13 mouse cellular contexts compared by ENCODE assay signal in the genomic region with DNA sequence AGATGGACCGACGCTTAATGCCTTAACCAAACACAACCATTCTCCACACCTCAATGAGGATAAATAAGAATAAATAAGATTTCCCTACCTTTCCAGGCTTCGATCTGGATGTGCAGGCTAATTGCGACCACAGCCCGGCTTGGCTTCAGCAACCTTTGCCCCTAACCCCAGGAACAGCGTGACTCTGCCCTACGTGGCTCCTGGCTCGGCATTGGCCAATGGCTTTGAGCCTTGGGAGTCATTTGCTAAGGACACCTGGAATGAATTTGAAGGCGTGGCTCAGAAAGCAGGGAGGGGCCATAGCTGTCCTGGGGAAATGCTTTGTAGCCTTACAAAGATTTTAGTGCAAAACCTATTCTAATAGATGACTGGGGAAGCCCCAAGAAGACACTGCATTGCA. TPM values are rescaled to one million over a fixed set of nuclear protein-coding genes. Genes with fewer than 3 reads are reported as not detected.
DNase-seq lines count a peak whose midpoint lies in the region; ATAC-seq and TF ChIP-seq lines count a peak whose summit lies in the region.
"Had no signal": no experiment of that assay in that cellular context is flagged by ENCODE, and none has a peak within 500 bp of the region (broad histone marks: within the 10 kb centered on the region; RNA-seq: fewer than 3 reads in every experiment).

No protein-coding gene starts in this region.

- H3K9ac ChIP-seq in midbrain, postnatal 0 days (replicated peaks; ENCODE audit: low read length, poor library complexity, severe bottlenecking): no peak overlapping the region

- H3K27ac ChIP-seq in embryonic facial prominence, embryonic 10.5 days (replicated peaks): no peak overlapping the region
- peak overlapping the region; percentile 88 for H3K27ac ChIP-seq in kidney, adult 2 months (ENCODE audit: insufficient read depth, low read depth, low read length)
- H3K27ac ChIP-seq in limb, embryonic 10.5 days: no peak overlapping the region
- 0 out of 2 replicates have a peak overlapping the region, but pooled peaks have one; percentile 98 for H3K27ac ChIP-seq in small intestine, adult 2 months (ENCODE audit: insufficient read depth, low read depth, low read length)
- no peak overlapping the region for H3K27ac ChIP-seq in midbrain, postnatal 0 days (ENCODE audit: low read depth, low read length)
- H3K27ac ChIP-seq: macrophage had no signal

- H3K9me3 ChIP-seq in embryonic facial prominence, embryonic 10.5 days: no peaks in the 10 kb centered on the region
- no peaks in the 10 kb centered on the region for H3K9me3 ChIP-seq in limb, embryonic 10.5 days (replicated peaks)
- H3K9me3 ChIP-seq in midbrain, postnatal 0 days (ENCODE audit: low read length): no peaks in the 10 kb centered on the region

- DNase-seq in embryonic facial prominence, embryonic 10.5 days (ENCODE audit: low spot score): peak; percentile 60
- peak; percentile 93 for DNase-seq in kidney, adult 2 months
- DNase-seq in limb, embryonic 10.5 days (ENCODE audit: low spot score): peak; percentile 54
- no peak for DNase-seq in ovary, postnatal 36 days (ENCODE audit: low spot score)
- DNase-seq in midbrain, postnatal 0 days (ENCODE audit: low spot score): no peak
- DNase-seq in cerebellum, adult 9-11 months: no peak
- DNase-seq in layer of hippocampus, postnatal 10 days (ENCODE audit: low spot score in 2 of 2): no peak
- DNase-seq: heart, postnatal 10 days; left cerebral cortex, postnatal 4 days had no signal

- H3K4me3 ChIP-seq in embryonic facial prominence, embryonic 10.5 days: no peak overlapping the region; the same call in 1 of the 2 replicates
- no peak overlapping the region; the same call in 1 of the 2 replicates for H3K4me3 ChIP-seq in kidney, adult 2 months (ENCODE audit: insufficient read depth, low read depth, low read length)
- H3K4me3 ChIP-seq in limb, embryonic 10.5 days: no peak overlapping the region
- H3K4me3 ChIP-seq in small intestine, adult 2 months (ENCODE audit: low read depth, low read length): peak overlapping the region; percentile 46; the same call in 1 of the 2 replicates
- no peak overlapping the region for H3K4me3 ChIP-seq in midbrain, postnatal 0 days (ENCODE audit: low read depth, low read length)

- no peak for TF ChIP-seq CTCF in kidney, adult 2 months (conservative IDR thresholded peaks at IDR 0.05; ENCODE audit: insufficient read depth, insufficient read length, low read depth, low read length)
- no peak for TF ChIP-seq CTCF in small intestine, adult 2 months (IDR thresholded peaks at IDR 0.05; ENCODE audit: extremely low read depth, insufficient read length, insufficient replicate concordance, low read depth, low read length)
- no peak for TF ChIP-seq CTCF in midbrain, postnatal 0 days (IDR thresholded peaks at IDR 0.05)

- WGBS in embryonic facial prominence, embryonic 10.5 days: 33% methylated on average over 9 of the region's 9 CpGs
- 32% methylated on average over 9 of the region's 9 CpGs for WGBS in kidney, adult 2 months
- WGBS in limb, embryonic 10.5 days: 37% methylated on average over 9 of the region's 9 CpGs
- WGBS in small intestine, adult 2 months: 17% methylated on average over 9 of the region's 9 CpGs
- 70% methylated on average over 9 of the region's 9 CpGs for WGBS in midbrain, postnatal 0 days

- no peaks in the 10 kb centered on the region for H3K27me3 ChIP-seq in embryonic facial prominence, embryonic 10.5 days (replicated peaks; ENCODE audit: low read depth, poor library complexity, severe bottlenecking)
- H3K27me3 ChIP-seq in kidney, adult 2 months (replicated peaks; ENCODE audit: control insufficient read depth, insufficient read depth, low read length): no peaks in the 10 kb centered on the region
- no peaks in the 10 kb centered on the region for H3K27me3 ChIP-seq in limb, embryonic 10.5 days (ENCODE audit: low read depth, poor library complexity, severe bottlenecking)
- no peaks in the 10 kb centered on the region for H3K27me3 ChIP-seq in small intestine, adult 2 months (ENCODE audit: control insufficient read depth, insufficient read depth, low read length)
- no peaks in the 10 kb centered on the region for H3K27me3 ChIP-seq in midbrain, postnatal 0 days (ENCODE audit: insufficient read depth, low read length)

- no peaks in the 10 kb centered on the region for H3K36me3 ChIP-seq in embryonic facial prominence, embryonic 10.5 days (replicated peaks)
- H3K36me3 ChIP-seq in kidney, adult 2 months (ENCODE audit: control insufficient read depth, insufficient read depth, low read length): no peaks in the 10 kb centered on the region
- H3K36me3 ChIP-seq in limb, embryonic 10.5 days: no peaks in the 10 kb centered on the region
- peaks cover 23% of the 10 kb centered on the region for H3K36me3 ChIP-seq in small intestine, adult 2 months (ENCODE audit: control insufficient read depth, insufficient read depth, low read length)
- H3K36me3 ChIP-seq in midbrain, postnatal 0 days (ENCODE audit: insufficient read depth, low read length): no peaks in the 10 kb centered on the region

- no peak for ATAC-seq in midbrain, postnatal 0 days (ENCODE audit: low FRiP score)
- ATAC-seq: forebrain, embryonic 14.5 days had no signal

- TF ChIP-seq POLR2A in kidney, adult 2 months (IDR thresholded peaks at IDR 0.05; ENCODE audit: low read depth, low read length): peak; percentile 69
- peak; percentile 90 for TF ChIP-seq POLR2A in small intestine, adult 2 months (IDR thresholded peaks at IDR 0.05; ENCODE audit: low read depth, low read length)

- H3K4me1 ChIP-seq in embryonic facial prominence, embryonic 10.5 days: peaks cover 9% of the 10 kb centered on the region
- peaks cover 13% of the 10 kb centered on the region; the same call in 1 of the 2 replicates for H3K4me1 ChIP-seq in kidney, adult 2 months (ENCODE audit: control insufficient read depth, insufficient read depth, low read length)
- H3K4me1 ChIP-seq in limb, embryonic 10.5 days: peaks cover 8% of the 10 kb centered on the region
- H3K4me1 ChIP-seq in small intestine, adult 2 months (ENCODE audit: control insufficient read depth, insufficient read depth, insufficient read length, low read length): peaks cover 7% of the 10 kb centered on the region; the same call in 1 of the 2 replicates
- no peaks in the 10 kb centered on the region for H3K4me1 ChIP-seq in midbrain, postnatal 0 days (ENCODE audit: insufficient read depth, low read length)

- no peak overlapping the region for H3K4me2 ChIP-seq in midbrain, postnatal 0 days (ENCODE audit: low read depth, low read length, poor library complexity, severe bottlenecking)

RNA-seq across cellular contexts. Expression of gene 9130230L23Rik, which starts 50.3 kb away (rescaled TPM):
- not detected in 2 replicates for polyA plus RNA-seq in embryonic facial prominence, embryonic 10.5 days (2016; fragmentation: Nextera tagmentation; extraction: Ambion mirVana)
- 0.22 and 0.26 TPM in 2 replicates for polyA plus RNA-seq in kidney, adult 2 months (2012; rRNA removed)
- polyA plus RNA-seq in limb, embryonic 10.5 days (2016; fragmentation: Nextera tagmentation; extraction: Ambion mirVana): 0.10 and 0.11 TPM in 2 replicates
- polyA plus RNA-seq in small intestine, adult 2 months (2012; rRNA removed): 4.7 and 10.9 TPM in 2 replicates
- total RNA-seq in midbrain, postnatal 0 days (2014; rRNA removed): not detected in 2 replicates
- not detected in 2 replicates for polyA plus RNA-seq in midbrain, postnatal 0 days (2015; fragmentation: Nextera tagmentation; extraction: Ambion mirVana)
- not detected for total RNA-seq in layer of hippocampus, postnatal 10 days (2021)
- total RNA-seq: heart, postnatal 10 days; left cerebral cortex, postnatal 4 days; monocyte, adult 5-6 weeks had no signal
- polyA plus RNA-seq: forebrain, embryonic 14.5 days; macrophage had no signal

Comparison
In these comparisons a context has a peak if more than half of its experiments do, and no peak if none do; other contexts are left out.
1. DNase-seq: peak in embryonic facial prominence, embryonic 10.5 days (single experiment), kidney, adult 2 months (single experiment) and limb, embryonic 10.5 days (single experiment); none in ovary, postnatal 36 days (single experiment), midbrain, postnatal 0 days (single experiment), cerebellum, adult 9-11 months (single experiment) and layer of hippocampus, postnatal 10 days (0 of 2).
2. H3K27ac ChIP-seq: peak in kidney, adult 2 months (single experiment) and small intestine, adult 2 months (single experiment); none in embryonic facial prominence, embryonic 10.5 days (single experiment), limb, embryonic 10.5 days (single experiment) and midbrain, postnatal 0 days (single experiment).